Mouse (Mus musculus) gastrocnemius, postnatal 10 days (tissue): ENCODE results near the gene Aldh16a1. TPM values are rescaled to one million over a fixed set of nuclear protein-coding genes. Genes with fewer than 3 reads are reported as not detected.
"Not testable (repeated sequence)": the region's sequence is repeated elsewhere in the genome, so short reads cannot be mapped to it uniquely, and the experiment has no call there.

Experiments used
- DNase-seq: peaks from one replicate; pipeline ENCODE4 v3.0.0; 2021; ENCODE audit warnings: mixed read lengths
- total RNA-seq, 2 experiments: library from RNA; stranded (reverse); gene quantifications; 2 replicates each; pipeline ENCODE4 v1.2.3; 2021

Gene Aldh16a1
- total RNA-seq, 2 experiments from 2014 or later = 23.9 to 28.6 TPM

DNA sequence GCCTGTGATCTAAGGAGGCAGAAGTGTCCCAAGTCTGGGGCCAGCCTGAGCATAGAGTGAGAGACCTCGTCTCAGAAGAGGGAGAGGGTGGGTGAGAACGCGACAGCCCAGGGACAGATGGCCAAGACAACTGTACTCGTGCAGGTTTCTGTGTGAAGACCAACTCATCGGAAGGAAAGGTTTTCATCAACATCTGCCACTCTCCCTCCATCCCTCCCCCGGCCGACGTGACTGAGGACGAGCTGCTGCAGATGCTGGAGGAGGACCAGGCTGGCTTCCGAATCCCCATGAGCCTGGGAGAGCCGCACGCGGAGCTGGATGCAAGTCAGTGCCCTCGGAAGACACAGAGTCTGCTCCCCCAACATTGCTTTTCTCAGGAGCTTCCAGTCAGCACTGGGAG lies 3.1 kb upstream of the Aldh16a1 start:
- DNase-seq = no peak

- DNase-seq = no peak
These were observed 1.8 kb upstream of the Aldh16a1 start for GRCm38 (mm10) chr7:45156206-45156605.

DNA sequence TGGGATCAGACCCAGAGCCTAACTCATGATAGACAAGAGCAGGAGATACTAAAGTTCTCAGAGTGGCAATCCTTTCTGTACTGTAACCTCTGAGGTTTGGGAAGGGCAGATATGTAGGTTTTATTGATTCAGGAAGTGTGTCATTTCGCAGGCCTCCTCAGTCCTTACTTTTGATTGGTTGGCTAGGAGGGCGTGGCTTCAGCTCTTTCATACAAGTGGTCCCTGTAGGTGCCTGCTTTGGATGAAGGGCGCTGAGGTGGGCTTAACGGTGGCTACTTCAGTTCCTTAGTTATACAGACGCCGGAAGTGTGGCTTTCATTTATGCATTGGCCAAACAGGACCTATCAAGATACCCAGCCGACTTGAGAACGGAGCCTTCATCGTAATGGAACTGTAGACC lies 1.2 kb upstream of the Aldh16a1 start:
- no peak for DNase-seq

DNA sequence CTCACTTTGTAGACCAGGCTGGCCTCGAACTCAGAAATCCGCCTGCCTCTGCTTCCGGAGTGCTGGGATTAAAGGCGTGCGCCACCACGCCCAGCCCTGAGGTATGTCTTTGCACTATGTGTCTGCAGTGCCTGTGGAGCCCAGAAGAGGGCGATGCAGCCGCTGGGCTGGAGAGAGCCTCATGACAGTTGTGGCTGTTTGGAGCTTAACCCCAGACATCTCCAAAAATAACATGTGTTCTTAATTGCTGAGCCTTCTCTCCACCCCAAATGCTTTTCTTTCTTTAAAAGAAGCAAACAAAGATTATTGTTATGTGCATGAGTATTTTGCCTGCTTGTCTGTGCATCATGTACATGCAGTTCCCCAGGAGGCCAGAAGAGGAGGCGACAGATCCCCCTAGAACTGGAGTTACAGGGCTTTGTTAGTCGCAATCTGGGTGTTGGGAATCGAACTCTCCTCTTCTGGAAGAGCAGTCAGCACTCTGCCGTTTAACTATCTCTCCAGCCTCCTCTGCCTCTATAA lies 670 bp upstream of the Aldh16a1 start:
- peak; percentile 71 for DNase-seq

GRCm38 (mm10) chr7:45153586-45153985 lies 798 bp downstream of the Aldh16a1 start:
- DNase-seq = no peak

DNA sequence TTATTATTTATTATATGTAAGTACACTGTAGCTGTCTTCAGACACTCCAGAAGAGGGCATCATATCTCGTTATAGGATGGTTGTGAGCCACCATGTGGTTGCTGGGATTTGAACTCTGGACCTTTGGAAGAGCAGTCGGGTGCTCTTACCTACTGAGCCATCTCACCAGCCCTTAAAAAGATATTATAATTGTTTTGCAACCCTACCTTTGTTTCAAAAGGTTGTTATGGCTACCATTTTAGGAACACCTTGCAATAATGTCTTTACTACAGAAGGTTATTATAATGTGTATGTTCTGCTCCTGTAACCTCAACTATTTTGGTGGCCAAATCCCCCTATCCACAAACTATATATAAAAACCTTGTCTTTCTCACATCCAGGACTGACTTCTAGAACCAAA lies 1.3 kb downstream of the Aldh16a1 start:
- DNase-seq = not testable (repeated sequence)

GRCm38 (mm10) chr7:45151303-45151702 lies 3.1 kb downstream of the Aldh16a1 start:
- no peak for DNase-seq

GRCm38 (mm10) chr7:45150321-45150720 lies 4.1 kb downstream of the Aldh16a1 start:
- no peak for DNase-seq

DNA sequence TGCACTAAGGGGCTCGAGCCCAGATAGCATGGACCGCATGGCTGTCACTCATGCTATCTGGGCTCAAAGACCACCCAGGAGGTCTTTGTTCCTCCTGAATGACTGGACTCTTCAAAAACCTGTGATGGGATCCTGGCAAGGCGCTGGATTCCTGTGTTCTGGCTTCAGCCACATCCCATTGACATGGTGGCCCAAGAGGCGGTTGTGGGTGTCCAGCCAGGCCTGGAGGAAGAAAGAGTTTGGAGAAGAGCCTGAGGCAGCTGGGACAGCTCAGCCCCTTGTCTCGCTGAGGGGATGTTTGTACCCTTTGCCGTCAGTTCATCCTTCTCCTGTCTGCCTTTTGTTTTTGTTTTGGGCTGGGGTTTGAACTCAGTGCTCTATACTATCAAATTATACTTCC lies 4.8 kb downstream of the Aldh16a1 start:
- no peak for DNase-seq

GRCm38 (mm10) chr7:45148534-45149098 lies 5.8 kb downstream of the Aldh16a1 start:
- no peak for DNase-seq

DNA sequence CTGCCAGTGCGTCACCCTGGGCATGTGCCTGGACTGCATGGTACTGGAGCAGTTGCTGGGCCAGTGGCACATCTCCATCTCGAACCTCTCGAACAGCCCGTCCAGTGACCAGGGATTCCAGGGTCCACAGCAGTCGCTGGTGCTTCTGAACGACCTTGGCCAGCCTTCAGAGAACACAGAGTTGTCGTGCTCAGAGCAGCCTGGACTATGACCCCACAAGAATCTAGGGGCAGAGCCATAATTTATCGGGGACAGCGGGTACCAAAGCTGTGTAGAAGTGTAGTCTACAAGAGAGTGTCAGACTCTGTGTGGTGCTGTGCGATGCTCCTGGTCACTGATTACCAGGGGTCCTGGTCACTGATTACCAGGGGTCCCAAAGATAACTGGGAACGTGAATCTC lies 6.5 kb downstream of the Aldh16a1 start:
- no peak for DNase-seq

GRCm38 (mm10) chr7:45147267-45147666 lies 7.1 kb downstream of the Aldh16a1 start:
- no peak for DNase-seq

DNA sequence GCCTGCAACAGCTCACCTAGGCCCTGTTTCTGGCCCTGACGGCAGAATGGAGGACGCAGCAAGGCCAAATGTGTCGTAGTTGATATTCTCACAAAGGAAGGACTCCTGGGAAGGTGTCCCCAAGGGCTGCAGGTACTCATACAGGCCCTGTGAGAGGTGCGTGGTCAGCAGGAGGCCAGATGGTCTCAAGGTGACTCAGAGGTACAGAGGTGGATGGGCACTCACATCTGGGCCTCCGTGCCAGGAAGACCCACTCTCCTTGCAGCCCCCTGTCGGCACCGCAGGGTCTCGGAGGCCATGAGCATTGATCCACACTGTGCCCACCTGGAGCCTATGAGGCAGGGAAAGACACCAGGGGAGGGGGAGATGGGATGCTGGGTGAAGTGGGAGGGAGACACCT lies 8.9 kb downstream of the Aldh16a1 start:
- no peak for DNase-seq

DNA sequence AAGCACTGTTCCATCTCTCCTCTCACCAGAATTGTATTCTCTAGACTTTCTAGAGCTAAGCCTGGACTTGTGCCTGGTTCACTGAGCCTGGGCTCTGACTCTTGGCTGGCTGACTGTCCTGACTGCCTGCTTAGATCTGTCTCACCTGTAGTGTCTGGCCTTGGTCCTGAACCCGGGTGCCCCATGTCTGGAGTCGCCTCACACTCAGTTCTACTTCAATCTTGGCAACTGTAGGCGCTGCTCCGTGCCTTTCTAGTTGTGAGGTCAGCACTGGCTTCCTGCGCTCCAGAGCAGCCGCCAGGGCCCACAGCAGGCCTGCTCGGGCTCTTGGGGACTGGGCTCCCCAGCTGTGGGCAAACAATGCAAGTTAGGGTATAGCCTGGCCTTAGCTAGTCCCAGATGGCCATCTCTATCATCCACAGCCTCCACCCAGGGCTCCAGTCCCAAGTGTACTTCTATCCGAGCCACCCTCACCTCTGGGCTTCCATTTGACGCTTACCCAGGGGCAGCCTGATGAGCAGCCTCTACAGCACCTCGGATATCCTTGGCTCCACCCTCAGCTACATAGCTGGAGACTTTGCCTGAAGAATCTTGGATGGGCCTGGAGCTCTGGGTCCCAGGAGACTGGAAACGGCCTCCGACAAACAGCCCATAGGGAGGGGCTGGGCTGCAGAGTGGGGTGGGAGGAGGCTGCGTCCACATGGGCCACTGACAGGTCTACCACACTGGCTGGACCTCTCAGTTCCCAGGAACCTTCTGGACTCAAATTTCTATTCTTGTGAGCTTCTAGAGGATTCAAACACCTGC lies 9.8 kb downstream of the Aldh16a1 start:
- DNase-seq = no peak

DNA sequence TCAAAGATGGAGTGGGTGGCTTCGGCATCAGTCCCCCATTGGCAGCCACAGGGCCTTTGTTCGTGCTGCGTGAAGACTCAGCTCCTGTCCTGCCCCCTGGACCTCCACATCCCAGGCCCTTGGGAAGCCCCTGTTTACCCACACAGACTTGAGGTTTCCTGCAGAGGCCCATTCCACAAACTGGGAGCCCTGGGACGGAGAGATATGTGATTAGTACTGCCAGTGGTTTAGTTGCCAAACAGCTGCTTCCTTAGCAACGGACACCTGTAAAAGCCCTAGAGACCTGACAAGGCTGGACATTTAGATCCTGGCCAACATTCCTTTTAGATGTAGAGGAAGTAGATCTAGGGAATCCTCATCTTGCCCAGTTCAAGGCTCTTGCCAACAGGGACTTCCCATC lies 12.5 kb downstream of the Aldh16a1 start:
- DNase-seq = no peak

DNA sequence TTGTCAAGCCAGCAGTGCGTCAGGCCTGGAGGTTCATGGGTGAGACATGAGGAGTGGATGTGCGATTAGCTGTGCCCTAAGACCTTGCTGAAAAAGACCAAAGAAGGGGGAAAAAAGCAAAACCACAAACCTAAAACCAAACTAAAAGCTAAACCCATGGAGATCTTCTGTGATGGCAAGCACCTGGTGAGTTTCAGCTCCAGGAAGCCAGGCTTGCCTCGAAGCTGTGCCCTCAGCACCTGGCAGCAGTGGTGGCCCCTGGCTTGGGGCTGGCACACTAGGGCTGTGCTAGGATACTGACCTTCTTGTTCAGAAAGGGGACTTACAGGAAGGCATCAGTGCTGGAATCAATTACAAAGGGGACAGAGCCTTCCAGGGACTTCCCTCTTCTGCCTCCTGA lies 13.1 kb downstream of the Aldh16a1 start:
- no peak for DNase-seq

GRCm38 (mm10) chr7:45139904-45140723 lies 14.3 kb downstream of the Aldh16a1 start:
- no peak for DNase-seq

- no peak for DNase-seq
These were observed 16.0 kb downstream of the Aldh16a1 start for GRCm38 (mm10) chr7:45138403-45138802.

GRCm38 (mm10) chr7:45137171-45138006 lies 17.0 kb downstream of the Aldh16a1 start:
- DNase-seq = no peak

DNA sequence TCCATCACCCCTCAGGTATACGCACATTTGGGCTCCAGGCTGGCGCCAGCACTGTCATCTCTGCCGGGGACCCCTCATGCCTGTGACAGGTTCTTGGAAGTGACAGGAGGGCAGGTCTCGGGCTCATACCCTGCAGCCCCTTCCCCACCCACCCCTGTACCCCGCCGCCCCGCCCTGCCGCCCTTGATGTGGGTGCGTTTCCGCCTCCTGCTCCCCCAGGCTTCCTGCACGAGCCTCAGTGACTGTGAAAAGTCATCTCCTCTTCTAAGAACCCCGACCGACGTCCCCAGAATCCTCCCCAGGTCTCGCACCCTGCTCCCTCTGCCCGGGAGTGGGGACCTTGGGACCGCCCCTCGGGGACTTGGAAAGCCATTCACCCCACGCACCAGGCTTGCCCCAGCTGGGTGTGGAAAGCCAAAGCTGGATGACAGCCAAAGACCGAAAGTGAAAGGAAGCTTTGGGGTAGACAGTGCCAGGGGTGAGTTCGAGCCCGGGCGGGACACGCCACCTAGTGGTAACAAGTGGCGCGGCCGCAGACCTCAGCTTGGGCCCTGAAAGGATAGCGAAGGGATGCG lies 18.3 kb downstream of the Aldh16a1 start, which contains the start of the genes Gm45713 and Flt3l:
Gm45713 (minus strand) TSS at position 239 of the 575 bp plus-strand sequence.
Flt3l (minus strand) TSS at position 440 of the 575 bp plus-strand sequence.
- DNase-seq = peak; percentile 94

GRCm38 (mm10) chr7:45135370-45135769 lies 19.0 kb downstream of the Aldh16a1 start:
- DNase-seq = no peak
